Mouse (Mus musculus) liver, embryonic 14.5 days (tissue): Measurements from ENCODE around the gene Slc9a7. TPM values are rescaled to one million over a fixed set of nuclear protein-coding genes. Genes with fewer than 3 reads are reported as not detected.
A peak's percentile ranks its signal among the peaks of the same experiment; 100 is the strongest.

Source experiments
- ATAC-seq: fragments of 200-750 bp; cut with Nextera tagmentation; 2 replicates; pipeline ENCODE4 v1.8.0; 2017; ENCODE audit warnings: moderate number of reproducible peaks, mild to moderate bottlenecking, moderate library complexity; ENCODE audit not compliant: insufficient read depth
- DNase-seq, 3 experiments: peaks; one replicate each; pipeline ENCODE4 v3.0.0-alpha.2; 2012 to 2013; ENCODE audit warnings: low read depth in 3 of 3, low spot score in 3 of 3
- H3K27ac ChIP-seq: fragments of 300-500 bp; sonication (generic); 2 replicates; pipeline ENCODE4 v1.5.1; 2014; ENCODE audit warnings: moderate library complexity, mild to moderate bottlenecking, control low read depth, inconsistent platforms
- H3K27me3 ChIP-seq: fragments of 300-500 bp; sonication (generic); 2 replicates; pipeline ENCODE4 v1.6.1; 2014; ENCODE audit warnings: mild to moderate bottlenecking, low read length, moderate library complexity; ENCODE audit not compliant: control insufficient read depth, insufficient read depth
- H3K36me3 ChIP-seq: fragments of 300-500 bp; sonication (generic); replicated peaks from 2 replicates; pipeline ENCODE4 v1.6.1; 2014; ENCODE audit warnings: low read depth; ENCODE audit not compliant: control insufficient read depth, insufficient read depth
- H3K4me1 ChIP-seq, 2 experiments: fragments of 200-500 bp in 1 of 2; fragments of 300-500 bp in 1 of 2; sonication (generic) in 1 of 2; replicated peaks; 2 replicates each; pipeline ENCODE4 v1.6.1; 2012 to 2014; ENCODE audit warnings: antibody characterized with exemption in 1 of 2, inconsistent platforms in 1 of 2, low read length in 1 of 2; ENCODE audit not compliant: control insufficient read depth in 2 of 2, insufficient read depth in 2 of 2
- H3K4me2 ChIP-seq: fragments of 300-500 bp; sonication (generic); 2 replicates; pipeline ENCODE4 v1.6.1; 2014; ENCODE audit warnings: low read depth, mild to moderate bottlenecking, control low read depth, moderate library complexity
- H3K4me3 ChIP-seq, 2 experiments: fragments of 200-500 bp in 1 of 2; fragments of 300-500 bp in 1 of 2; sonication (generic) in 1 of 2; 2 replicates each; pipeline ENCODE4 v1.5.1; 2012 to 2014; ENCODE audit warnings: low read depth in 2 of 2, low read length in 2 of 2, mild to moderate bottlenecking in 2 of 2, control low read depth in 1 of 2, inconsistent platforms in 1 of 2, moderate library complexity in 1 of 2; ENCODE audit not compliant: insufficient read depth in 1 of 2
- H3K9ac ChIP-seq: fragments of 300-500 bp; sonication (generic); replicated peaks from 2 replicates; pipeline ENCODE4 v1.6.1; 2014; ENCODE audit warnings: mild to moderate bottlenecking, control low read depth, moderate library complexity
- H3K9me3 ChIP-seq: fragments of 300-500 bp; sonication (generic); 2 replicates; pipeline ENCODE4 v1.6.1; 2016; ENCODE audit warnings: low read length, mixed read lengths; ENCODE audit not compliant: control insufficient read depth
- CTCF ChIP-seq: IDR thresholded peaks from 2 replicates; pipeline ENCODE4 v1.5.1; 2016; ENCODE audit warnings: antibody characterized with exemption, low read depth, control low read depth
- EP300 ChIP-seq: IDR thresholded peaks from 2 replicates; pipeline ENCODE4 v1.6.1; 2016; ENCODE audit warnings: antibody characterized with exemption, low read depth
- WGBS: fragments of 180-500 bp; shearing (Covaris S2); extraction: QIAGEN DNeasy Blood & Tissue Kit; methylation state at CpG from one replicate; pipeline ENCODE4 v1.1.7; 2014; ENCODE audit not compliant: insufficient replicate concordance; 5-methylcytosine and 5-hydroxymethylcytosine counted together
- polyA plus RNA-seq, 2 experiments: library from polyadenylated mRNA; depleted of rRNA in 1 of 2; stranded (reverse) in 1 of 2; unstranded in 1 of 2; fragments of >200 nt; fragmentation: Nextera tagmentation in 1 of 2; extraction: Ambion mirVana in 1 of 2; gene quantifications; 2 replicates each; pipeline versions ENCODE4 v1.2.1 to v1.2.3; 2012 to 2014

Slc9a7 gene
- polyA plus RNA-seq, 2 experiments, result 0.16 to 0.20 TPM

DNA sequence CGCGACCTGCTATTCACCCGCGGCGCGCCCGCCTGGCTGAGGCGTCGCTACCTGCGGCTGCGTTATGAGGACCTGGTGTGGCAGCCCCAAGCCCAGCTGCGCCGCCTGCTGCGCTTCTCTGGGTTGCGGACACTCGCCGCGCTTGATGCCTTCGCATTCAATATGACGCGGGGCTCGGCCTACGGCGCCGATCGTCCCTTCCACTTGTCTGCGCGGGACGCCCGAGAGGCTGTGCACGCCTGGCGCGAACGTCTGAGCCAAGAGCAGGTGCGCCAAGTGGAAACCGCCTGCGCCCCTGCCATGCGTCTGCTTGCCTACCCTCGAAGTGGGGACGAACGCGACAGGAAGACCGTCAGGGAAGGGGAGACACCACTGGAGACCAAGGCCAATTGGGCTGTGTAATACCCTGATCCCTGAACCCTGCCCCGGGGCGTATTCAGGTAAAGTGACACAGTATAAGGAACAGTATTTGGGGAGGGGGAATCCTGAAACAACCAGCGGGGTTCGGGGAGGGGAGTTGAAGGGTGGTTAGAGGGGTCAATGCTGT lies 230.8 kb downstream of the Slc9a7 start:
- H3K9ac ChIP-seq, result no peak overlapping the region

GRCm38 (mm10) chrX:20060096-20060768 lies 231.4 kb downstream of the Slc9a7 start:
- H3K4me2 ChIP-seq, result peak overlapping the region; percentile 40
- 16% methylated on average over 55 of the region's 65 CpGs for WGBS
- H3K27me3 ChIP-seq, result peaks cover 11% of the 10 kb centered on the region
- TF ChIP-seq EP300 (no peak), CTCF (no peak)
- no peaks in the 10 kb centered on the region for H3K9me3 ChIP-seq
- no peak overlapping the region for H3K9ac ChIP-seq
- H3K4me1 ChIP-seq, result no peaks in the 10 kb centered on the region
- H3K4me3 ChIP-seq, result peak overlapping the region; percentile 1 to 16; a peak in 3 of 4 replicates
- DNase-seq, result no peak
- no peak overlapping the region for H3K27ac ChIP-seq
- no peaks in the 10 kb centered on the region for H3K36me3 ChIP-seq
- no peak for ATAC-seq

More for the DNA sequence above, 230.8 kb downstream of the Slc9a7 start:
- ATAC-seq (no peak), DNase-seq (no peak)
- 8% methylated on average over 45 of the region's 47 CpGs for WGBS
- Histone ChIP-seq H3K36me3 (no peaks in the 10 kb centered on the region), H3K4me3 (no peak overlapping the region), H3K4me1 (no peaks in the 10 kb centered on the region), H3K27ac (no peak overlapping the region), H3K9me3 (no peaks in the 10 kb centered on the region), H3K27me3 (peaks cover 11% of the 10 kb centered on the region), H3K4me2 (no peak overlapping the region)
- no peak for TF ChIP-seq CTCF
- TF ChIP-seq EP300, result no peak

GRCm38 (mm10) chrX:20059381-20059971 lies 232.1 kb downstream of the Slc9a7 start, which contains the start of gene Chst7:
Chst7 (plus strand) TSS chrX:20059560.
- Histone ChIP-seq H3K9me3 (no peaks in the 10 kb centered on the region), H3K4me1 (no peaks in the 10 kb centered on the region), H3K9ac (no peak within 1 kb of the TSS), H3K36me3 (no peaks in the 10 kb centered on the region), H3K4me3 (peak within 1 kb of the TSS; percentile 16 to 23; a peak in 3 of 4 replicates), H3K27me3 (peaks cover 11% of the 10 kb centered on the region), H3K27ac (no peak within 1 kb of the TSS), H3K4me2 (peak within 1 kb of the TSS; percentile 40)
- WGBS, result 13% methylated on average over 34 of the region's 40 CpGs
- ATAC-seq (peak; percentile 28; the same call in 1 of the 2 replicates), DNase-seq (peak in 2 of 3 experiments; percentile 0 to 1)
- TF ChIP-seq CTCF (no peak), EP300 (no peak)

Other genes starting within 250 kb of the Slc9a7 start
- 0.39 and 0.48 TPM in 2 replicates for gene Chst7, start 232.2 kb downstream of the Slc9a7 start, polyA plus RNA-seq (2012; rRNA removed)
- 0.42 and 0.54 TPM in 2 replicates for gene Chst7, start 232.2 kb downstream of the Slc9a7 start, polyA plus RNA-seq (2014; fragmentation: Nextera tagmentation; extraction: Ambion mirVana)
- gene Rp2, start 72.7 kb upstream of the Slc9a7 start, polyA plus RNA-seq (2012; rRNA removed), result 2.9 and 5.6 TPM in 2 replicates
- 8.2 and 10.4 TPM in 2 replicates for gene Rp2, start 72.7 kb upstream of the Slc9a7 start, polyA plus RNA-seq (2014; fragmentation: Nextera tagmentation; extraction: Ambion mirVana)
- 1.9 and 3.3 TPM in 2 replicates for gene Jade3, start 133.9 kb upstream of the Slc9a7 start, polyA plus RNA-seq (2012; rRNA removed)
- gene Jade3, start 133.9 kb upstream of the Slc9a7 start, polyA plus RNA-seq (2014; fragmentation: Nextera tagmentation; extraction: Ambion mirVana), result 6.3 and 7.3 TPM in 2 replicates